Mouse (Mus musculus) hindbrain, embryonic 11.5 days (tissue): ENCODE data around the gene Sh2b3. TPM values are rescaled to one million over a fixed set of nuclear protein-coding genes. Genes with fewer than 3 reads are reported as not detected.

Experiments
- ATAC-seq: fragments of 200-750 bp; cut with Nextera tagmentation; 2 replicates; pipeline ENCODE4 v1.8.0; 2017; ENCODE audit warnings: mild to moderate bottlenecking, moderate TSS enrichment, moderate library complexity; ENCODE audit not compliant: low FRiP score
- DNase-seq: peaks from one replicate; pipeline ENCODE4 v3.0.0-alpha.2; 2015; ENCODE audit warnings: low spot score
- H3K27ac ChIP-seq: fragments of 300-500 bp; sonication (generic); 2 replicates; pipeline ENCODE4 v1.5.1; 2014; ENCODE audit warnings: mild to moderate bottlenecking, low read depth, low read length
- H3K27me3 ChIP-seq: fragments of 300-500 bp; sonication (generic); 2 replicates; pipeline ENCODE4 v1.6.1; 2014; ENCODE audit warnings: mild to moderate bottlenecking, low read length, moderate library complexity, mixed read lengths; ENCODE audit not compliant: control insufficient read depth, insufficient read depth
- H3K36me3 ChIP-seq: fragments of 300-500 bp; sonication (generic); 2 replicates; pipeline ENCODE4 v1.6.1; 2014; ENCODE audit warnings: mild to moderate bottlenecking, low read length, moderate library complexity, mixed read lengths; ENCODE audit not compliant: control insufficient read depth, insufficient read depth
- H3K4me1 ChIP-seq: fragments of 300-500 bp; sonication (generic); replicated peaks from 2 replicates; pipeline ENCODE4 v1.6.1; 2014; ENCODE audit warnings: low read length, mixed read lengths; ENCODE audit not compliant: control insufficient read depth, insufficient read depth
- H3K4me2 ChIP-seq: fragments of 300-500 bp; sonication (generic); replicated peaks from 2 replicates; pipeline ENCODE4 v1.6.1; 2014; ENCODE audit warnings: mild to moderate bottlenecking, low read depth, low read length
- H3K4me3 ChIP-seq: fragments of 300-500 bp; sonication (generic); 2 replicates; pipeline ENCODE4 v1.5.1; 2014; ENCODE audit warnings: low read depth, low read length
- H3K9ac ChIP-seq: fragments of 300-500 bp; sonication (generic); 2 replicates; pipeline ENCODE4 v1.6.1; 2014; ENCODE audit warnings: low read depth, low read length
- H3K9me3 ChIP-seq: fragments of 300-500 bp; sonication (generic); 2 replicates; pipeline ENCODE4 v1.6.1; 2016; ENCODE audit warnings: low read length; ENCODE audit not compliant: control insufficient read depth
- WGBS: fragments of 180-500 bp; shearing (Covaris S2); extraction: QIAGEN DNeasy Blood & Tissue Kit; methylation state at CpG from one replicate; pipeline ENCODE4 v1.1.7; 2014; 5-methylcytosine and 5-hydroxymethylcytosine counted together
- polyA plus RNA-seq: library from polyadenylated mRNA; unstranded; fragments of >200 nt; fragmentation: Nextera tagmentation; extraction: Ambion mirVana; gene quantifications from 2 replicates; pipeline ENCODE4 v1.2.1, GENCODE M21; 2014

Gene Sh2b3
- polyA plus RNA-seq, 1 experiment from 2014 or later: 8.4 TPM

GRCm38 (mm10) chr5:121841973-121842372 lies 4.5 kb upstream of the Sh2b3 start:
- H3K27ac ChIP-seq: no peak overlapping the region
- no peaks in the 10 kb centered on the region for H3K9me3 ChIP-seq
- H3K9ac ChIP-seq: no peak overlapping the region
- no peak overlapping the region for H3K4me3 ChIP-seq
- DNase-seq (no peak), ATAC-seq (no peak)
- no peaks in the 10 kb centered on the region for H3K36me3 ChIP-seq
- WGBS: 38% methylated on average over 10 of the region's 10 CpGs
- H3K4me2 ChIP-seq: no peak overlapping the region
- H3K27me3 ChIP-seq: peaks cover 50% of the 10 kb centered on the region
- H3K4me1 ChIP-seq: no peaks in the 10 kb centered on the region; the same call in 1 of the 2 replicates

GRCm38 (mm10) chr5:121841516-121841915 lies 4.1 kb upstream of the Sh2b3 start:
- WGBS: 94% methylated on average over 9 of the region's 9 CpGs
- Histone ChIP-seq H3K9ac (no peak overlapping the region), H3K27ac (no peak overlapping the region), H3K4me3 (no peak overlapping the region), H3K9me3 (no peaks in the 10 kb centered on the region), H3K36me3 (no peaks in the 10 kb centered on the region), H3K27me3 (peaks cover 53% of the 10 kb centered on the region), H3K4me1 (no peaks in the 10 kb centered on the region; the same call in 1 of the 2 replicates), H3K4me2 (no peak overlapping the region)
- DNase-seq (no peak), ATAC-seq (no peak)

GRCm38 (mm10) chr5:121839128-121839473 lies 1.7 kb upstream of the Sh2b3 start:
- Histone ChIP-seq H3K4me1 (peaks cover 9% of the 10 kb centered on the region), H3K27ac (no peak overlapping the region), H3K27me3 (peaks cover 45% of the 10 kb centered on the region), H3K9ac (peak overlapping the region; percentile 34; the same call in 1 of the 2 replicates), H3K4me3 (peak overlapping the region; percentile 30), H3K9me3 (no peaks in the 10 kb centered on the region), H3K36me3 (no peaks in the 10 kb centered on the region), H3K4me2 (peak overlapping the region; percentile 58)
- DNase-seq (no peak), ATAC-seq (no peak)
- 25% methylated on average over 7 of the region's 7 CpGs for WGBS

GRCm38 (mm10) chr5:121838341-121839127 lies 1.1 kb upstream of the Sh2b3 start:
- Histone ChIP-seq H3K4me3 (peak overlapping the region; percentile 30), H3K4me2 (peak overlapping the region; percentile 58), H3K36me3 (no peaks in the 10 kb centered on the region), H3K9me3 (no peaks in the 10 kb centered on the region), H3K27me3 (peaks cover 39% of the 10 kb centered on the region), H3K9ac (peak overlapping the region; percentile 34; the same call in 1 of the 2 replicates), H3K4me1 (peaks cover 11% of the 10 kb centered on the region), H3K27ac (no peak overlapping the region)
- DNase-seq (peak; percentile 48), ATAC-seq (no peak)
- 1% methylated on average over 46 of the region's 46 CpGs for WGBS

GRCm38 (mm10) chr5:121836692-121837415 lies 592 bp downstream of the Sh2b3 start:
- peak overlapping the region; percentile 68 for H3K27ac ChIP-seq
- peaks cover 29% of the 10 kb centered on the region for H3K27me3 ChIP-seq
- ATAC-seq: peak; percentile 73

GRCm38 (mm10) chr5:121835949-121836691 lies 1.3 kb downstream of the Sh2b3 start:
- Histone ChIP-seq H3K4me2 (peak overlapping the region; percentile 96), H3K27ac (peak overlapping the region; percentile 68), H3K9me3 (no peaks in the 10 kb centered on the region), H3K4me3 (peak overlapping the region; percentile 70), H3K4me1 (peaks cover 11% of the 10 kb centered on the region), H3K27me3 (peaks cover 26% of the 10 kb centered on the region), H3K9ac (peak overlapping the region; percentile 72), H3K36me3 (no peaks in the 10 kb centered on the region)
- ATAC-seq: peak; percentile 28; the same call in 1 of the 2 replicates
- DNase-seq: peak; percentile 45
- under 1% methylated on average over 40 of the region's 51 CpGs for WGBS

More at GRCm38 (mm10) chr5:121836692-121837415, 592 bp downstream of the Sh2b3 start:
- Histone ChIP-seq H3K9ac (peak overlapping the region; percentile 72), H3K4me2 (peak overlapping the region; percentile 96), H3K4me3 (peak overlapping the region; percentile 70), H3K4me1 (peaks cover 11% of the 10 kb centered on the region), H3K9me3 (no peaks in the 10 kb centered on the region), H3K36me3 (no peaks in the 10 kb centered on the region)
- under 1% methylated on average over 58 of the region's 77 CpGs for WGBS
- peak; percentile 91 for DNase-seq

GRCm38 (mm10) chr5:121834991-121835747 lies 2.3 kb downstream of the Sh2b3 start:
- 43% methylated on average over 12 of the region's 12 CpGs for WGBS
- H3K27me3 ChIP-seq: peaks cover 28% of the 10 kb centered on the region
- no peak for ATAC-seq
- peaks cover 11% of the 10 kb centered on the region for H3K4me1 ChIP-seq
- no peak for DNase-seq
- no peaks in the 10 kb centered on the region for H3K36me3 ChIP-seq
- peak overlapping the region; percentile 70 for H3K4me3 ChIP-seq
- H3K9ac ChIP-seq: no peak overlapping the region; the same call in 1 of the 2 replicates
- H3K4me2 ChIP-seq: peak overlapping the region; percentile 96
- no peaks in the 10 kb centered on the region for H3K9me3 ChIP-seq
- H3K27ac ChIP-seq: no peak overlapping the region

GRCm38 (mm10) chr5:121834241-121834606 lies 3.2 kb downstream of the Sh2b3 start:
- Histone ChIP-seq H3K4me1 (peaks cover 11% of the 10 kb centered on the region), H3K27me3 (peaks cover 31% of the 10 kb centered on the region), H3K9ac (no peak overlapping the region), H3K9me3 (no peaks in the 10 kb centered on the region), H3K4me2 (peak overlapping the region; percentile 5), H3K36me3 (no peaks in the 10 kb centered on the region), H3K27ac (no peak overlapping the region), H3K4me3 (no peak overlapping the region)
- ATAC-seq (no peak), DNase-seq (no peak)
- WGBS: 74% methylated on average over 7 of the region's 7 CpGs
